Mouse (Mus musculus): ENCODE results near the gene Pam. TPM values are rescaled to one million over a fixed set of nuclear protein-coding genes. Genes with fewer than 3 reads are reported as not detected.
"Not testable (repeated sequence)": the region's sequence is repeated elsewhere in the genome, so short reads cannot be mapped to it uniquely, and the experiment has no call there.

The Pam gene
- polyA plus RNA-seq, 1 experiment from 2014 or later = 77.3 TPM

DNA sequence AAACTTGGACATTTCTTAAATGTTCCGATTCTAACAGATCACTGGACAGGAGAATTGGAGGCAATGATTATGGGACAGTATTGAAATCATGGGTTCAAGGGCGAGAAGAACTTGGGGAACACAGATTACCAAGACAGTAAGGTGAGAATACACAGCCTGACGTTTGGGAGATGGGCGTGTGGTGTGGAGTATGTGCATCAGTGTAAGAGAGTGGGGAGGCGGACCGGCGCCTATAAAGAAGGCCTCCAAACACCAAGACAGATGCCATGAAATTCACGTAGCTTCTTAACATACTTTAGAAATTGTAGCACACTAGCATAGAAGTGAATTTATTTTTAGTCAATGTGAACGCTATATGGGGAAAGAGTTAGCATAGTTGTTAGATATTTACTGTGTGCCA, 76.5 kb downstream of the Pam start:
- Histone ChIP-seq H3K36me3 (ENCODE audit: control insufficient read depth, insufficient read depth, low read length) (no peaks in the 10 kb centered on the region), H3K27ac (ENCODE audit: low read length) (no peak overlapping the region), H3K9ac (replicated peaks; ENCODE audit: low read depth, low read length) (no peak overlapping the region), H3K4me1 (ENCODE audit: control insufficient read depth, insufficient read depth, low read length) (no peaks in the 10 kb centered on the region), H3K4me2 (replicated peaks; ENCODE audit: low read depth, low read length) (no peak overlapping the region), H3K4me3 (ENCODE audit: low read depth, low read length) (no peak overlapping the region), H3K27me3 (ENCODE audit: control insufficient read depth, insufficient read depth, low read length) (no peaks in the 10 kb centered on the region), H3K9me3 (ENCODE audit: control insufficient read depth, low read depth, low read length) (no peaks in the 10 kb centered on the region)
- 89% methylated on average over 9 of the region's 9 CpGs for WGBS
- no peak for ATAC-seq (ENCODE audit: insufficient number of reproducible peaks, insufficient read depth, low FRiP score, low read depth)

DNA sequence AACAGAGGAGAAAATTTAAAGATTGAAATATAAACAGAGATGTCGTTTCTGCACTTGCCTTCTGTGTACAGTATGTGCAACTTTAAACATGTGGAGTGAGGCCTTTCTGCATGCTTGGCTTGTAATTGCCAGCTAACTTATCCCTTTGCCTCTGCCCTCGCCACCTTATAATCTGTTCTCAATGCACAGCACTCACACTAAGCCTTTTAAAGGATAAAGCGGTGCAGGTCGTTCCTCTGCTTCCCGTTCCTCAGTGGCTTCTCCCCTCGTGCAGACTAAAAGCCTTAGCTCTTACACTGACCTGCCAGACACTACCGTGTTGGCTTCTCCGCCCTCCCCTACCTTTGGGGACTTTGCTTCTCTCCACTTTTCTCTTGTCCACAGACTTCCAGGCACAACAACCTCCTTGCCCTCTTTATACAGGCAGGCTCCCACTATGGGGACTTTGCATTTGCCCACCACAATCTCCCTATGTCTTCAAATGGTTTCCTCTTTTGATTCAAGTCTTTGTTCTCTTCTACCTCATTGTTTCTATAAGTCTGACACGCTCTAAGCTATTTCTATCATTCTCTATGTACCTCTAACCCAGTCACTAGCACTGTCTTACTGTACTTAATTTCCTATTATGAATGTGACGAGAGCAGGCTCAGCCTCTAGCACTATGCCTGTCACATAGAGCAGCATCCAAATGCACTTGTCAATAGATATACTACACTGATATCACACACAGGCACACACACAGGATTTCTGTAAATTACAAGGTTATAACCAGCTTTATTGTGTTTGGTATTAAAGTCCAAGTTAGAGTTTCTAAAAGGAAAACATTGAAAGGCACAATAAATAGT, 79.2 kb downstream of the Pam start:
- no peak overlapping the region for H3K4me2 ChIP-seq (replicated peaks; ENCODE audit: low read depth, low read length)
- H3K4me1 ChIP-seq (ENCODE audit: control insufficient read depth, insufficient read depth, low read length) = no peaks in the 10 kb centered on the region
- 56% methylated on average over 10 of the region's 10 CpGs for WGBS
- no peak overlapping the region for H3K4me3 ChIP-seq (ENCODE audit: low read depth, low read length)
- no peaks in the 10 kb centered on the region for H3K9me3 ChIP-seq (ENCODE audit: control insufficient read depth, low read depth, low read length)
- no peaks in the 10 kb centered on the region for H3K27me3 ChIP-seq (ENCODE audit: control insufficient read depth, insufficient read depth, low read length)
- no peak for ATAC-seq (ENCODE audit: insufficient number of reproducible peaks, insufficient read depth, low FRiP score, low read depth)
- H3K36me3 ChIP-seq (ENCODE audit: control insufficient read depth, insufficient read depth, low read length) = no peaks in the 10 kb centered on the region
- no peak overlapping the region for H3K27ac ChIP-seq (ENCODE audit: low read length)
- no peak overlapping the region for H3K9ac ChIP-seq (replicated peaks; ENCODE audit: low read depth, low read length)

DNA sequence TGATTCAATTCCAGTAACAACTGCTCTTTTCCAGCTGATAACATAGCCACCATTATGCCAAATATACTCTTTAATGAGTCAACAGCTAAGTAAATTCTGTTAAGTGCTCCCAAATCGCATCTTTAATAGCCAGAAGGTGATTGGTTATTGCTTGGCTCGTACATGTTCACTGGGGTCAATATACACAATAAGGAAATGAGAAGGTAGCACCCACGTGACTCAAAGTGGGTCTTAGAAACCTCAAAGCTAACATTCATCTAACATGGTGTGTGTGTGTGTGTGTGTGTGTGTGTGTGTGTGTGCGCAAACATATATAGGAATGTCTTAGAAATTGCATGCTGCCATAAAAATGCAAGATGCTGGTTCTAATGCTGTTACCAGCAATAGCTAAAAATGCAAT, 79.9 kb downstream of the Pam start:
- no peaks in the 10 kb centered on the region for H3K27me3 ChIP-seq (ENCODE audit: control insufficient read depth, insufficient read depth, low read length)
- H3K4me2 ChIP-seq (replicated peaks; ENCODE audit: low read depth, low read length) = no peak overlapping the region
- H3K9me3 ChIP-seq (ENCODE audit: control insufficient read depth, low read depth, low read length) = no peaks in the 10 kb centered on the region
- WGBS = 76% methylated on average over 4 of the region's 4 CpGs
- no peak for ATAC-seq (ENCODE audit: insufficient number of reproducible peaks, insufficient read depth, low FRiP score, low read depth)
- no peaks in the 10 kb centered on the region for H3K36me3 ChIP-seq (ENCODE audit: control insufficient read depth, insufficient read depth, low read length)
- no peak overlapping the region for H3K4me3 ChIP-seq (ENCODE audit: low read depth, low read length)
- no peak overlapping the region for H3K9ac ChIP-seq (replicated peaks; ENCODE audit: low read depth, low read length)
- no peak overlapping the region for H3K27ac ChIP-seq (ENCODE audit: low read length)
- H3K4me1 ChIP-seq (ENCODE audit: control insufficient read depth, insufficient read depth, low read length) = no peaks in the 10 kb centered on the region

DNA sequence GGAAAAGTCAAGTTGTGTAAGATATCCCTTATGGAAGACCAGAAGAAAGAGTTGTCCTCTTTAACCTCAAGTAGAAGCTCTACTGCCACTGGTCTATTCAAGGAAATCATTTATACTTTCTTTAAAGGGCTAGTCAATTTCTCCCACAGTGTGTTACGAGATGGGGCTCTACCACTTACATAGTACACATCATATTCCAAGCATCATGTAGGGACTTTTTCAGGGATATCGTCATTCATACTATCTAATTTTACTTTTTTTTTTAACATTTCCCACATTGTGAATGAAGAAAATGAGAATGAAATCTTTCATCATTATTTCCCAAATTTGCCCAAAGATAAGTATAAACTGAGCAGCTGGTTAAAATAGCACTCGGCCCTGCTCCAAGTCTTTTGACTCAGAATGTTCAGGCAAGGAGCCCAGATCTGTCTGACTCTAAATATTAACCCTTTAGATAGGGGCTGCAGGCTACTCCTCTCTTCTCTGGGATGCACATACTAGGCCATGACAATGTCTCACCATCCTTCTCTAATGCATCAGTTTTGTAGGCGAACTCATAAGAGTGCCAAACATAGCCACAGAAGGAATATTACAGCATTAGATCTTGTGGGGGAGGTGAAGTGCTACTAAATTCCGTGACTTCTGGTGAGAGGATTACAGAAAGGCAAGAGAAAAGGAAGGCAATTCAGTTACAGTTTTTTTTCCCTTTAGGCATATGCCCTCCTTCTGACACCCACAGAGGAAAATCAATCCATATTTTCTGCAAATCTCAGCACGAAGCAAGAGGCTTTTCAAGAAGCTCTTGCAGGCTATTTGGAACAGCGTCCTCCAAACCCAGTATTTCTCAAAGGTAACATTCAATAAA, 92.7 kb downstream of the Pam start:
- Histone ChIP-seq H3K27ac (ENCODE audit: low read length) (no peak overlapping the region), H3K9me3 (ENCODE audit: control insufficient read depth, low read depth, low read length) (no peaks in the 10 kb centered on the region), H3K4me1 (ENCODE audit: control insufficient read depth, insufficient read depth, low read length) (peaks cover 3% of the 10 kb centered on the region; the same call in 1 of the 2 replicates), H3K36me3 (ENCODE audit: control insufficient read depth, insufficient read depth, low read length) (no peaks in the 10 kb centered on the region), H3K4me2 (replicated peaks; ENCODE audit: low read depth, low read length) (no peak overlapping the region), H3K4me3 (ENCODE audit: low read depth, low read length) (no peak overlapping the region), H3K9ac (replicated peaks; ENCODE audit: low read depth, low read length) (no peak overlapping the region), H3K27me3 (ENCODE audit: control insufficient read depth, insufficient read depth, low read length) (no peaks in the 10 kb centered on the region)
- peak; percentile 73; the same call in 1 of the 2 replicates for ATAC-seq (ENCODE audit: insufficient number of reproducible peaks, insufficient read depth, low FRiP score, low read depth)
- WGBS = 49% methylated on average over 7 of the region's 7 CpGs

DNA sequence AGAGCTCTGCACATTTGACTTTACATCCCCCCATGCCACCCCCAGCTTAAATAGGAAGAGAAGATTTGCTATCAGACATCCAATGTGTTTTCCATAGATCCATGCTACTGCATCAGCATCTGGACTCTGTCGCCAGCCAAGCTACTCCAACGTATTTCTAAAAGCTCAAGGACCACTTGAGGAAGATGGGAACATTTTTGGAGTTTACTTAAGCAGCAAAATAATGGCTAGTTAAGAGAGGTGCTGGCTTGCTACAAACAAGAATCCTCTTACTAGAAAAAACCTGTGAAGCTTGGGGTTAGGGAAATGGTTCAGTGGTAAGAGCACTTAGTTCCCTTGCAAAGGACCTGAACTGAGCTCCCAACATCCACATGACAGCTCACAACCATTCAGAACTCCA, 96.0 kb downstream of the Pam start:
- WGBS = 75% methylated on average over 2 of the region's 2 CpGs
- no peak overlapping the region for H3K27ac ChIP-seq (ENCODE audit: low read length)
- no peak overlapping the region for H3K4me3 ChIP-seq (ENCODE audit: low read depth, low read length)
- ATAC-seq (ENCODE audit: insufficient number of reproducible peaks, insufficient read depth, low FRiP score, low read depth) = no peak
- no peak overlapping the region for H3K9ac ChIP-seq (replicated peaks; ENCODE audit: low read depth, low read length)
- no peaks in the 10 kb centered on the region for H3K36me3 ChIP-seq (ENCODE audit: control insufficient read depth, insufficient read depth, low read length)
- no peaks in the 10 kb centered on the region; the same call in 1 of the 2 replicates for H3K4me1 ChIP-seq (ENCODE audit: control insufficient read depth, insufficient read depth, low read length)
- H3K9me3 ChIP-seq (ENCODE audit: control insufficient read depth, low read depth, low read length) = no peaks in the 10 kb centered on the region
- no peaks in the 10 kb centered on the region for H3K27me3 ChIP-seq (ENCODE audit: control insufficient read depth, insufficient read depth, low read length)
- no peak overlapping the region for H3K4me2 ChIP-seq (replicated peaks; ENCODE audit: low read depth, low read length)

DNA sequence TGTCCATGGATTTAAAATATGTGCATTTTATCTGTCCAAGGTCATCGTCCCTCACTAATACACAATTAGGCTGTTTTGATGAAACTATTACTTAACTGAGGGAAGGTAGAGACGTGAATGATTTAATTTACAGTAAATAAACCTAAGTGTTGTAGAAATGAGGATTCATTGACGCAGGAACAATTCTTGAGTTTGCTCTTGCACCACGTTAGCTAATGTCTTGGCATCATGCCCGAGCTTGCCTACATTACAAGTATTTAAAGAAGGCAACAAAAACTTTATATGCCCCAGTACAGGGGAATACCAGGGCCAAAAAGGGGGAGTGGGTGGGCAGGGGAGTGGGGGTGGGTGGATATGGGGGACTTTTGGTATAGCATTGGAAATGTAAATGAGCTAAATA, 96.5 kb downstream of the Pam start:
- H3K4me3 ChIP-seq (ENCODE audit: low read depth, low read length); H3K4me2 ChIP-seq (replicated peaks; ENCODE audit: low read depth, low read length); H3K4me1 ChIP-seq (ENCODE audit: control insufficient read depth, insufficient read depth, low read length); ATAC-seq (ENCODE audit: insufficient number of reproducible peaks, insufficient read depth, low FRiP score, low read depth); H3K27me3 ChIP-seq (ENCODE audit: control insufficient read depth, insufficient read depth, low read length); H3K9ac ChIP-seq (replicated peaks; ENCODE audit: low read depth, low read length); H3K36me3 ChIP-seq (ENCODE audit: control insufficient read depth, insufficient read depth, low read length); H3K27ac ChIP-seq (ENCODE audit: low read length); H3K9me3 ChIP-seq (ENCODE audit: control insufficient read depth, low read depth, low read length): not testable (repeated sequence)
- WGBS = 56% methylated on average over 5 of the region's 5 CpGs

DNA sequence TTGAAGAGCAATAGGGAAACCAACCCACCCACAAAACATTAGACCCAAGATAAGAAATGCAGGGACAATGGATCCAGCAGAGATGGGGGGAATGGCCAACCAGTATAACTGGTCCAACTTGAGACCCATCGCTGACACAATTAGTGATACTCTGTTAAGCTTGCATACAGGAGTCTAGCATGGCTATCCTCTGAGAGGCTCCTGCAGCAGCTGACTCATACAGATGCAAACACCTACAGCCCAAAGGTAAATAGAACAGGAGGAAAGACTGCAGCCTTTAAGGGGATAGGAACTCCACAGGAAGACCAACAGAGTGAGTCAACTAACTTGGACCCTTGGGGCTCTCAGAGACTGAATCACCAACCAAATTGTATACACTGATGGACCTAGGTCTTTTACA, 98.4 kb downstream of the Pam start:
- WGBS = 61% methylated on average over 1 of the region's 1 CpGs
- no peaks in the 10 kb centered on the region for H3K9me3 ChIP-seq (ENCODE audit: control insufficient read depth, low read depth, low read length)
- no peak overlapping the region for H3K4me3 ChIP-seq (ENCODE audit: low read depth, low read length)
- no peaks in the 10 kb centered on the region for H3K27me3 ChIP-seq (ENCODE audit: control insufficient read depth, insufficient read depth, low read length)
- H3K4me2 ChIP-seq (replicated peaks; ENCODE audit: low read depth, low read length) = no peak overlapping the region
- no peak overlapping the region for H3K9ac ChIP-seq (replicated peaks; ENCODE audit: low read depth, low read length)
- no peaks in the 10 kb centered on the region; the same call in 1 of the 2 replicates for H3K4me1 ChIP-seq (ENCODE audit: control insufficient read depth, insufficient read depth, low read length)
- ATAC-seq (ENCODE audit: insufficient number of reproducible peaks, insufficient read depth, low FRiP score, low read depth) = peak; percentile 80; the same call in 1 of the 2 replicates
- no peak overlapping the region for H3K27ac ChIP-seq (ENCODE audit: low read length)
- H3K36me3 ChIP-seq (ENCODE audit: control insufficient read depth, insufficient read depth, low read length) = no peaks in the 10 kb centered on the region

DNA sequence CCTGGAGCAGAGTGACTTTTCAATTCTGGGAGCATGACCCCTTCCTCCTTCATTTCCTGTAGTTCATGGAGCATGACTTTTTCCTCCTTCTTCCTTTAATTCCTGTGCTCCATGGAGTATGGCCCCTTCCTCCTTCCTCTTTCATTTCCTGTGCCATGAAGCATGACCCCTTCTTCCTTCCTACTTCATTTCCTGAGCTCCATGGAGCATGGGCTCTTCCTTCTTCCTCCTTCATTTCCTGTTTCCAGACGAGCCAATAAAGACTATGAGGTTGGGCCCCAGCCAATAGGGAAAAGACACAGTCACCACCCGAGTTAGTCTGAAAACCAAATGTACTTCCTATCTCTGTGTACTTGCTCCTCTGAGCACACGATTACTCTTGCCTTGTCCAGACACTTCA, 103.5 kb downstream of the Pam start:
- Histone ChIP-seq H3K9ac (replicated peaks; ENCODE audit: low read depth, low read length) (no peak overlapping the region), H3K4me2 (replicated peaks; ENCODE audit: low read depth, low read length) (no peak overlapping the region), H3K9me3 (ENCODE audit: control insufficient read depth, low read depth, low read length) (no peaks in the 10 kb centered on the region), H3K4me1 (ENCODE audit: control insufficient read depth, insufficient read depth, low read length) (no peaks in the 10 kb centered on the region), H3K36me3 (ENCODE audit: control insufficient read depth, insufficient read depth, low read length) (no peaks in the 10 kb centered on the region), H3K4me3 (ENCODE audit: low read depth, low read length) (no peak overlapping the region), H3K27ac (ENCODE audit: low read length) (no peak overlapping the region), H3K27me3 (ENCODE audit: control insufficient read depth, insufficient read depth, low read length) (no peaks in the 10 kb centered on the region)
- ATAC-seq (ENCODE audit: insufficient number of reproducible peaks, insufficient read depth, low FRiP score, low read depth) = no peak
- 77% methylated on average over 3 of the region's 3 CpGs for WGBS

All from stomach, embryonic 14.5 days (tissue).